Mouse (Mus musculus) layer of hippocampus, adult 8-10 months (tissue): Measurements from ENCODE around the gene Csnk1e. TPM values are rescaled to one million over a fixed set of nuclear protein-coding genes. Genes with fewer than 3 reads are reported as not detected.

Experiments
- DNase-seq, 2 experiments: peaks; one replicate each; pipeline ENCODE4 v3.0.0; 2022; ENCODE audit warnings: low spot score in 2 of 2
- total RNA-seq, 4 experiments: library from RNA; stranded (reverse); gene quantifications; 2 replicates each; pipeline ENCODE4 v1.2.4; 2022

Csnk1e gene
- total RNA-seq, 4 experiments from 2014 or later: 112 to 137 (median 123) TPM

DNA sequence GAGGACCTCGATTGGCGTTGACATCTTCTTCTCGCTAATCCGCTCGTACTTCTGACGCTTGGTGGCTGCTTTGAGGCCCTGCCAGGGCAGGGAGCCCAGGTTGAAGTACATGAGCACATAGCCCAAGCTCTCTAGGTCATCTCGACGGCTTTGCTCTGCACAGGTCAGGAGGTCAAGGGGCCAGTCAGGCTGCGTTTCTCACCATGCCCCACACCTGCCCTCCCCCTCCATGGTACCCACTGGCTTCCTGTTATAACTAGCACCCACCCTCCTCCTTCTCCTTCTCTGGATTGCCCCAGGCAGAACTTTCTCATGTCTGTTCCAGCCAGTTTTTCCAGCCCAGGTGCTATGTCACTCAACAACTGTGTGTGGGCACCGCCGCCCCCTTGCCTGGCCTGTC lies 29.9 kb downstream of the Csnk1e start:
- no peak for DNase-seq

DNA sequence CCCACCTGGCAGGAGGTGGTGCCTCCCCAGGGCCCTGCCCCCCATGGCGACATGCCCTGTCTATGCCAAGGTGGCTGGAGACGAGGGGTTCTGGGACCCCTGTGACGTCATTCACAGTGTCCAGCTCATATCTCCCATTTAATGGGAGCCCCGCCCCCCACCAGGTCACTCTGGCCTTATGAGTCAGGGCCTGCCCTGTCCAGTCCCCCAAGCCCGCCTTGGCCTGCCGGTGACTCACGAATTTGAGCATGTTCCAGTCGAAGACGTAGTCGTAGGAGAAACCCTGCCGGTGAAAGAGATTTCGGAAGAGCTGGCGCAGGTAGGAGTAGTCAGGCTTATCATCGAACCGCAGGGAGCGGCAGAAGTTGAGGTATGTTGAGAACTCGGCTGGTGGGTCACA lies 30.8 kb downstream of the Csnk1e start:
- DNase-seq: no peak

GRCm38 (mm10) chr15:79422715-79423243 lies 32.6 kb downstream of the Csnk1e start:
- DNase-seq: no peak

DNA sequence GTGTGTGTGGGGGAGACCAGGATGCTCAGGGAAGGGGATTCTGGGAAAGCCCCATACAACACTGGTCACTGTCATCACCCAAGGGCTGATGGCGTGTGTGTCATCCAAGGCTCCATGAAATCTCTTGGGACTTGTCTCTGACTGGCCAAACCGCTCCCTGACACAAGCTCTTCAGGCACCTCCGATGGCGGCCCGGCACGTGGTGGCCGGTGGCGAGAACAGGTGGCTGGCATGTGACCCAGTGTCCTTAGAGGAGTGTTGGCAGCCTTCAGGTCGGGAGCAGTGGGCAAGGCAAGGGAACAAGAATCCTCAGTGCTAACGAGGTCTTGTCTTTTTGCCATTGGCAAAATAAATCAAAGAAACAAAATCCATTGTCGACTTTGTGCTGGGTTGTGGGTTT lies 36.7 kb downstream of the Csnk1e start:
- no peak for DNase-seq

GRCm38 (mm10) chr15:79418265-79418664 lies 37.1 kb downstream of the Csnk1e start:
- DNase-seq: no peak

DNA sequence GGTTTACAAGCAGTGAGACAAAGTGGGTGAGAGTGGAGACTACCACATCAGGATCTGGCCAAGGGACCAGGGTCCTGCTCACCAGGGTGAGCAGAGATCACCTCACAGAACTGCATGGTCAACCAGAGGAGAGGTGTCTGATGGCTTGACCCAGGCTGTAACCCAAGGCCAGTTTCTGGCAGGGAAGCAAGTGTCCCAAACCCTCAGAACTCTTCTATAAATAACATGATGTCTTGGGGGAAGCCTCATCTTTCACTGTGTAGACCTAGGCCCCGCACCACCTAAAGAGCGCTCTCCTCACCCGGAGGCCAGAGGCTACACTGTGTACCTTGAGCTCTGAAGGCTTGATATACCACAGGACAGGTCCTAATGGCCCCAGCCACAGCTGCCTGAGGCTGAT lies 38.0 kb downstream of the Csnk1e start:
- no peak for DNase-seq

DNA sequence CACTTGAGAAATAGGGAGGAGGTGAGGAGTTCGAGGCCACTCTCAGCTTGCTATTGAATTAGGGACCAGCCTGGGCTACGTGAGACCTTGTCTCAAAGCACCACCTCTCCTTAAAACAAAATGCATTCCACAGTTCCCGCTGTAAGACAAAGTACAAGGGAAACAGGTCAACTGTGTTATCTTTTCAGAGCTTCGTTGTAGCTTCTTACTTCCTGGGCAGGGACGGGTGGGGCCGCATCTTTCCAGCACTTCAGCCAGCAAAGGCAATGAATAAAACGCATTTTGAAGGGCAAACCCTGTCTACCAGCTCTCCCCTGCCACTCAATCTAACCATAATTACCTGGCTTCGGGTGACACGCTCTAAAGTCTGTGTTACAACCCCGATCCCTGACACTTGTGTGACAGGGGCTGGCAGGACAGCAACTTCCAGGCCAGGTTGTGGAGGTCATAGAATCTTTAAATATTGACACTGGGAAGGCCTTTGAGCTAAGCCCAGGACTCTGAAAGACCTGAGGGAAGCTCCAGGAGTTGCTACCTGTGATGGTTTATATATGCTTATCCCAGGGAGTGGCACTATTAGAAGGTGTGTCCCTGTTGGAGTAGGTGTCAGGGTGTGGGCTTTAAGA lies 38.8 kb downstream of the Csnk1e start:
- no peak for DNase-seq

DNA sequence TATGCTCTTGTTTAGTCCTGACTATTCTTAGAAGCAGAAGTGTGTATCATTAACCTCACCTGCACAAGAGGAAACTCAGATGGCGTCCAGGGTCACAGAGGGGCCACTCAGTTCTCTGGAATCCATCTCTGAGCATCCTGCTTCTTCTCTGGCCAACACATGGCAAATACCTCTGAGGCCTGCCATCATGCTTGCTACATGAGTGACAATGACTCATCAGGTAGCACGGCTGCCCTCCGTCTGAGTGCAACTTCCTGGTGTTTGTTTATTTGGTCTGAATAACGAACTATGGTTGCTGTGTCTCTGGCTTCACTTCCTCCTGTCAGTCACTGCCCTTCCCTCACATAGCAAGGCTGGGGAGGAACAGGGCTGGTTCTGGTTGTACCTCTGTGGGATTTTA lies 40.9 kb downstream of the Csnk1e start:
- no peak for DNase-seq

GRCm38 (mm10) chr15:79413802-79414201 lies 41.6 kb downstream of the Csnk1e start:
- DNase-seq: no peak

DNA sequence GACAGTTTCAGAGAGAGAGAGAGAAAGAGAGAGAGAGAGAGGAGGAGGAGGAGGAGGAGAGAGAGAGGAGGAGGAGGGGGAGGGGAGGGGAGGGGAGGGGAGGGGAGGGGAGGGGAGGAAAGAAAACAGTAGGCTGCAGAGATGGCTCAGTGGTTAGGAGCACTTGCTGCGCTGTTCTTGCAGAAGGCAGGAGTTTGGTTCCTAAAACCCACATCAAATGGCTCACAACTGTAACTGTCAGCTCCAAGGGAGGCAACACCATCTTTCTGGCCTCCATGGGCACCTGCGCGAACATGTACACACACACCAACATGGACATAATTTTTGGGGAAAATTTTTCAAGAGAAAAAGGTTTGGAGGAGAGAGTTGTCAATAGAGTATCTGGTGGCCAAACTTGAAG lies 42.2 kb downstream of the Csnk1e start:
- DNase-seq: no peak

DNA sequence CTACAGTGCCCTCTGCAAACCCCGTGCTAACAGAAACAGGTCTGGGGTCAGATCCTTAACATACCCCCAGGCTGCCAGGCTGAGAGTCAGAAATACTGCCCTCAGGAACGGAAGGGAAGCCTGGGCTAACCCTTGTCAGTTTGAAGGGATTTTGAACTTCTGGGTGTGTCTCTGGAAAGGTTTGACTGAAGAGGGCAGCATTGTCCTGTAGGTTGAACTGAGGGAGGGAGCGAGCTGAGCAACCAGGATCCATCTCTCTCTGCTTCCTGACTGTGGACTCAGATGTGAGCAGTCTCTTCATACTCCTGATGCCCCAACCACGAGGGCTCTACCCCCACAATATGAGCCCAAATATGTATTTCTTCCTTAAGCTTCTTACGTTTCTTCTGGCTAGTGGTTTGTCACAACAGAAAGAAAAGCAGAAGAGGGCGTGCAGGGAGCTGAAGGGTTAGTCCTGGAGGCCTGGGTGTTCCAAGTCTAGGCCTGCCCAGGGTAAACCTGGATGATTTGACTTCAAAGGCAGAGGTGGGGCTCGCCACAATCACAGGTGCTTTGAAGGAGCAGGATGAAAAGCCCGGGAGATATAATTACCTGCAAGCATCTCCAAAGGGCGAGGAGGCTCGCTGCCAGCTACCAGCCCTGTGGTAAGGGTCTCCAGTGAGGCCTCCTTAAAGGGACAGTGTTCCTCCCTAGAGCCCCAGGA lies 43.9 kb downstream of the Csnk1e start:
- DNase-seq: no peak

DNA sequence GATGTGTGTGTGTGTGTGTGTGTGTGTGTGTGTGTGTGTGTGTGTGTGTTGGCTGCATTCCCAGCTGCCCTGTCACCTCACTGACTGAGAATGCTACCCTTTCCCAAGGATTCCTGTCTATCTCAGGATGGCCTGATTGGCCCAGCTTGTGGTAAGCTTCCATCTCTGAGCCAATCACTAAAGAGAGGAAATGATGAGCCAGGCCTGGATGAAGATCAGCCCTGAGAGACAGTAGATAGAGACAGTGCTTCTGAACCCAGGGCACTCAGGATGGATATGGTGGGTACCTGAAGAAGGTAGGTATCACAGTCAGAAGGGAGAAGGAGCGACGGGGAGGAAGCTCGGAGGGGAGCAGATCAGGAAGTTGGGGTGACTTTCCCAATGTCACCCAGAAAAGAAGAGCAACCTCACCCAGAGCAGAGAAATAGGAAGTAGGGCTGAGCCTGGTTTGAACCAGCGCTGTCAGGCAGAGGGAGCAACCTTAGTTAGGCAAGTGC lies 46.2 kb downstream of the Csnk1e start:
- DNase-seq: no peak

GRCm38 (mm10) chr15:79406564-79406963 lies 48.8 kb downstream of the Csnk1e start:
- no peak for DNase-seq

DNA sequence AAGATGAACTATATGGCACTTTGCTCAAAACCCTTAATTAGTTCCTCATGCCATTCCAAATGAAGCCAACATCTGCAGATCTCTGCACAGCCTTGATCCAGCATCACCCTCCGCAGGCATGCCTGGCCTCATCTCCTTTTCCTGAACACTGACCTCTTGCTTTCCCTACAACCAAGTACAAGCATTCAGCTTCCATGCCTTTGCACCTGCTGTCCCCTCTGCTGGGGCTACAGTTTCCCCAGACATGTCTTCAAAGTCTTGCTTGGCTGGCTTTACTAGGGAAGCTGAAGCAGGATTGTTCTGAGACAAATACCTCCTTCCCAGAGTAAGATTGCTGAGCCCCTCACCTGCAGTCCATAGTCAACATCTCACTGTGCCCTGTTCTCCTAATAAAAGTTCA lies 51.1 kb downstream of the Csnk1e start:
- no peak for DNase-seq

DNA sequence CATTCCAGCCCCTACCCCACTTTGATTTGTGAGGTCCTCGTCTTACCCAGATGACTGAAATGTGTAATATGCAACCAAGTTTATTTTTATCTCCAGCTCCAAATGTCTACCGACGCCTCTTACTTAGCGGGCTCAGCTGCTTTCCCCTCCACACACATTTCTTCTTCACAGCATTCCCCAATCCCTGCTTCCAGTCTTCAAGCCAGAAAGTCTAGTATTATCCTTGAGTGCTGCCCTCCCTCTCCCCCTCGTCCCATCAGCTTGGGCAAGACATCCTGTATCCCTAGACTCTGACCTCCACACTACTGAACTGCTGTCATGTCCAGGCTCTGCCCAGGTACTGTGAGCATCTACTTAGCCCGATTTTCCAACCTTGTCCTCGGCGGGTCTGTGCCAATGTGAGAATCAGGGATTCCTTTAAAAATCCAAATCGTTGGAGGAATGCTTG lies 51.6 kb downstream of the Csnk1e start:
- no peak for DNase-seq

GRCm38 (mm10) chr15:79402836-79403762 lies 52.3 kb downstream of the Csnk1e start, which contains the start of gene Tmem184b:
Tmem184b (minus strand) TSS chr15:79403569.
- peak; percentile 66 to 86 for DNase-seq

- no peak for DNase-seq
These were observed 53.2 kb downstream of the Csnk1e start for GRCm38 (mm10) chr15:79402176-79402575.

GRCm38 (mm10) chr15:79400975-79401365 lies 54.4 kb downstream of the Csnk1e start:
- no peak for DNase-seq

GRCm38 (mm10) chr15:79400134-79400974 lies 55.0 kb downstream of the Csnk1e start:
- no peak for DNase-seq

DNA sequence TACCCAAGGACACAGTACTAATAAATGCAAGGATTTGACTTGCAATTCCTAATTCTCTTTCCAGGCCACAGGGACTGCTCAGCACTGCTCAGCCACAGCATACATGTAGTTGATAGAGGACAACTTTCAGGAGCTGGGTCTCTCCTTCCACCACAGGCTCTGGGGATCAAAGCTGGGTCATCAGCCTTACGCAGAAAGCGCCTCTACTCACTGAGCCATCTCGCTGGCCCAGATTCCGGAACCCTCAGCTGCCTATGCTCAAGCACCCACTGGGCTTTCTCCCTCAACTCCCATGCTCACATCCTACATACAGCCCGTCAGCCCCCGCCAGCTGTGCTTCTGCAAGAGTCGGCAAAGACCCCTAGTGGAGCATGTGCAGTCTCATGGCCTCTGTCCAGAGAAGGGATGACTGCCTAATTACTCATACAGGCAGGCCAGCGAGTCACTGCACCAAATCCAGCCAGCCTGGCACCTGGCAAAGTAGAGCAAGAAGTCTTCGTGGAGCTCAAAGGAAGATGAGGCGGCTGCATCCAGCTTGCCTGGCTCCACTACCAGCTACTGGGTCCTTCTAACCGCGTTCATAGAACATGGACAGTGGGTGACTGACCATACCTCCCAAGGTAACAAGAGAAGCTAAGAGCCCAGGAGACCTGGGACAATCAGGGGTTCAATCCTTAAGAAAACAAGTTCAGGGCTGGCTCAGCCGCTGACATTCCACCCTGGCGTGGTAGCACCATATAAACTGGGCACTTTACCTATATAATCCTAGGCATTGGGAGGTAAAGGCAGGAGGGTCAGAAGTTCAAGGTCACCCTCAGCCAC lies 55.9 kb downstream of the Csnk1e start:
- DNase-seq: no peak
